Mouse (Mus musculus) myocyte (in vitro differentiated cells): ENCODE results near the gene Erbb2.

Experiments
- MYOD1 ChIP-seq, 3 experiments: IDR thresholded peaks; one replicate each; pipeline ENCODE4 v1.6.1; 2011; ENCODE audit warnings: control low read depth in 2 of 3, low read depth in 2 of 3, mild to moderate bottlenecking in 2 of 3, moderate library complexity in 1 of 3; ENCODE audit not compliant: insufficient read length in 2 of 3, control insufficient read depth in 1 of 3
- USF1 ChIP-seq: IDR thresholded peaks from one replicate; pipeline ENCODE4 v1.6.1; 2011; ENCODE audit warnings: low read depth, mild to moderate bottlenecking, control low read depth, moderate library complexity

GRCm38 (mm10) chr11:98437441-98437840, 25.2 kb downstream of the Erbb2 start:
- TF ChIP-seq USF1 (no peak), MYOD1 (IDR thresholded peaks at IDR 0.05; ENCODE audit: control insufficient read depth in 1 of 3, insufficient read length in 2 of 3, low read depth in 2 of 3) (no peak)
